Mouse (Mus musculus) embryo, embryonic 10 days (tissue): ENCODE measurements around the gene Eid2b.
A peak's percentile ranks its signal among the peaks of the same experiment; 100 is the strongest.
"Not testable (repeated sequence)": the region's sequence is repeated elsewhere in the genome, so short reads cannot be mapped to it uniquely, and the experiment has no call there.

Source experiments
- DNase-seq: peaks from one replicate; pipeline ENCODE4 v3.0.0-alpha.2; 2015; ENCODE audit warnings: low spot score

The Eid2b gene

DNA sequence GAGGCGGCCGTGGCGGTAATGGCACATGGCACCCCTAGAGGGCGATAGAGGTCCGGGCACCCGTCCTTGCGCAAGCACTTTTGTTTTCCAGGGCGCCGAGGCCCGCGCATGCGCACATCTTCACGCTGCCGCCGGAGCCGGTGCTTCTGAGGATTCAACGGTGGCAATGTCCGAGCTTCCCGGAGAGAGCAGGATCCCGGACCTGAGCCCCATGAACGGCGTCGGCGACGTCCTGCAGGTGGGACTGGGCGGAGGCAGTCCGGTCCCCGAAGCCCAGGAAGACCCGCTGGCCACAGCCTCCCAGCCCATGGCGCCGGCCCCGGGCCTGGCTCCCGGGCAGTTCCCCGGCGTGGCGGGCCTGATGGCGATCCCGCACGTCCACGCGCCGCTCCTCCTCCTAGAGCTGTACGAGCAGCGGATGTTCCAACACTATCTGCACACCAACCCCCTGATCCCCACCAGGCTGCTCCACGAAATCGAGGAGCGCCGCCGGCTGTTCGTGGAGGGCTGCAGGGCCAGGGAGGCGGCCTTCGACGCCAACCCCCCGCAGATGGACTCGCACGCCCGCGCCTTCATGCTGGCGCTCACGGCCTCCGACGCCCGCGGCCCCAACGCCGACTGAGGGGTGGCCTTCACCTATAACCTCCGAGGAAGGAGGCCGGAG, at the start of gene Eid2b:
Eid2b (plus strand) TSS at position 125 of the 664 bp plus-strand sequence.
- peak; percentile 96 for DNase-seq

DNA sequence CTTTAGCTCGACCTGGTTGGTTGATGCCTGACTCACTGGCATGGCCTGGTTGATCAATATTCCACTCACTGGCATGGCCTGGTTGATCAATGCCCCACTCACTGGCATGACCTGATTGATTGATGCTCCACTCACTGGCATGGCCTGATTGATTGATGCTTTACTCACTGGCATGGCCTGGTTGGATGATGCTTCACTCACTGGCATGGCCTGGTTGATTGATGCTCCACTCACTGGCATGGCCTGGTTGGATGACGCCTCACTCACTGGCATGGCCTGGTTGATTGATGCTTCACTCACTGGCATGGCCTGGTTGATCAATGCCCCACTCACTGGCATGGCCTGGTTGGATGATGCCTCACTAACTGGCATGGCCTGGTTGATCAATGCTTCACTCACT, 33.6 kb upstream of the Eid2b start:
- DNase-seq, result not testable (repeated sequence)

DNA sequence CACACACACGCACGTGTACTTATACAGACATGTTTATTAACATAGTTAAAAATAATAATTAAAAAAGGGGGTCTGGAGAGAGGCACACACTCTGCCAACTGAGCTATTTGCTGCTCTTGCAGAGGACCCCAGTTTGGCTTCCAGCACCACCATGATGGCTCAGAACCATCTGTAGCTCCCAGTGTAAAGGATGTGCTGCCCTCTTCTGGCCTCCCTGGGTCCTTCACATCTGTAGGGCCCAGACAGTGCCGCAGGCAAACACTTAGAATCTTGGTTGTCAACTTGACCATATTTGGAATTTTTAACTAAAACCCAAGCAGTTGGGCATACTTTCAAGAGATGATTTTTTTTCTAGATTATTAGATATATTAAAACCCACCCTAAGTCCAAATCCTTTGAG, 28.6 kb upstream of the Eid2b start:
- DNase-seq, result no peak

DNA sequence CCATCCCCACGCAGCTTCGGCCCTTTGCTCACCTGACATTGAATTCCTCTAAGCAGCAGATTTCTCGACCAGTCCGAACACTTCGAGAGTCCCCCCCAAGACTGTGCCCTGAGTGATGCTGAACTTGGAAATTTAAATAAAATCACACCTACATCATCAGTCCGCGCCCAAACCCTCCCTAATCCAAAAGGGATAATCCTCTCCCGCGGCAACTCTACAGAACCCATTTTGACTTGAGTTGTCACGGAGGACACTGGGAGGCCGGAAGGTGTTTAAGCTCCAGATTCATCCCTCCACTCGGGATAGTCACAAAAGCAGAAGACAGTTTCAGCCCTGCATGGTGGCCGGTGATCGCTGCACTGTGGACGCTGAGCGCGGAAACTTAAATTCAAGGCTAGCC, 25.6 kb upstream of the Eid2b start:
- DNase-seq, result no peak

DNA sequence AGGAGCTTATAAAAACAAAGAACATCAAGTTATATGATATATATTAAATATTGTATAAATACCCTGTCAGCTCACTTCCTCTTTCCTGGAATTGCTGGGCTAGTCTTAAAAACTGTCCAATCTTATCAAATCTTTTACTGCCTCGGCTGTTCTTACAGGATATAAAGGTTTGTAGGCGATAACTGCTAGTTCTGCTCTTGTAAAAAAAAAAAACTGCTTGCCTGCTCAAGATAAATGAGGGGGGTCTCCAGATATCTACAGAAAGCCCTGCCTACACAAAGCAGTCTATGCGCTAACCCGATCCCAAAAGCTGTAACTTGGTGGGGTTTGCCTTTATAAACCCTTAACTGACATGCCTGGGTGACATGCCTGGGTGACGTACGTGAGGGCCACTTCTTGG, 22.9 kb upstream of the Eid2b start:
- DNase-seq, result no peak

DNA sequence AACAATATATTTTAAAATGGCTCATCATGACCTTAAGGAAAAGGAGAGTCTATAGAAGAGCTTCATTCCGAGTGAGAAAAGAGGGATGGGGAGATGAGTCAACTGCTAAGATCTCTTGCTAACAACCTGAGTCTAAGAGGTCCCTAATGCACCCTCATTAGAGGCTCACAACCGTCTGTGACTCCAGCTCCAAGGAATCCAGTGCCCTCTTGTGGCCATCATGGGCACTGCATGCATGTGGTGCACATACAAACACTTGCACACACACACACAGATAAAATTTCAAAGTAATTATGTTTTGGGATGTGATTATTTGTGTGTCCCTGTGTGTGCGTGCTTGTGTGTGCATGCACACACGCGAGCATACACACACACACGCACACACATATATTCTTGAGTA, 22.1 kb upstream of the Eid2b start:
- DNase-seq, result peak; percentile 15

DNA sequence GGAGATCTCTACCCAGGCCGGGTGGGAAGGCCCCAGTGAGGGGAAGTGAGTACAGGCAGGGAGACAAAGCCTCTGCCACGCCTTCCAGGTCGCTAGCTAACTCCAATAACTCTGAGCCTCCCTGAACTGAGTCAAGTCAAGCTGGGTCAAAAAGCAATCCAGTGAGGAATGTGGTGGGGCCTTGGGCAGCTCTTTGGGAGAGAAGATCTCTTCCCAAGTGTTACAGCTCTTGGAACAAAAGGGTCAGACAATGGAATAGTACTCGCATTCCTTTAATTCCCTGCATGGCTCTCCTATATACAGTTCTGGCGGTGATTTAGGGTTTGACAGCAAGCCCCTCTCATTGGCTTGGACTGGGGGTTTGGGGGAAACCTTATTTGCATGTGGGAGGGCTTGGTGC, 14.7 kb upstream of the Eid2b start:
- no peak for DNase-seq

DNA sequence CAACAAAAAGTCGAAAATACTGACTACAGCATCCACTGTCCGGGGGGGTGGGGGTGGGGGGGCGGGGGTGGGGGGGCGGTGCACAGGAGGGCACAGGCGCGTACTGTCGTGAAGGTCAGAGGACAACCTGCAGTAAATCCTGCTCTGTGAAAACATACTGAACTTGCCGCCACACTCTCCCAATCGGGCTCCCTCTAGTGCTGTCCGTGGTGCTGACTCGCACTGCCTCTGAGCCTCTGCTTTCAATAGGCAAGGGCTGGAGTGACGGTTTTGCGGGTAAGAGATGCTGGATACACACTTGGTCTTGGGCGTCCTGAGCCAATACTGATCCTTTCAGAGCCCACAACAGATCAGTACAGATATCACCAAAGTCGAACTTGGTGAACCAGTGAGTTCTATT, 13.8 kb upstream of the Eid2b start:
- peak; percentile 92 for DNase-seq

DNA sequence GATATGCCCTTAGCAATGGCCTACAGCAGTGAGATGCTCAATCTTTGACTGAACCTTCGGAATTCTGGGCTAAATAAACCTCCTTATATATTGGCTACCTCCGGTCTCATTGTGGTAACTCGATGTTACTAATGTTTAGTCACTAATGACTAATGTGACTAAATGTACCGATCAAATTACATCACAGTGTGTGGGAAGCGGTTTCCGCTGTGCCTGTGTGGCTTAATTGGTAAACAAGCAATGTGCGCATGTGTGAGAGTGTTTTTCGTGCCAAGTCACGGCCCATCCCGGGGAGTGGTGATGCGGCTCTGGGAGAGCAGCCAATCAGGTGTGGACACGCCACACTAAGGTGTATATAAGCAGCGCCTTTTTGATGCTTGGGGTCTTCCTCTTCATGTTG, 12.1 kb upstream of the Eid2b start:
- no peak for DNase-seq

DNA sequence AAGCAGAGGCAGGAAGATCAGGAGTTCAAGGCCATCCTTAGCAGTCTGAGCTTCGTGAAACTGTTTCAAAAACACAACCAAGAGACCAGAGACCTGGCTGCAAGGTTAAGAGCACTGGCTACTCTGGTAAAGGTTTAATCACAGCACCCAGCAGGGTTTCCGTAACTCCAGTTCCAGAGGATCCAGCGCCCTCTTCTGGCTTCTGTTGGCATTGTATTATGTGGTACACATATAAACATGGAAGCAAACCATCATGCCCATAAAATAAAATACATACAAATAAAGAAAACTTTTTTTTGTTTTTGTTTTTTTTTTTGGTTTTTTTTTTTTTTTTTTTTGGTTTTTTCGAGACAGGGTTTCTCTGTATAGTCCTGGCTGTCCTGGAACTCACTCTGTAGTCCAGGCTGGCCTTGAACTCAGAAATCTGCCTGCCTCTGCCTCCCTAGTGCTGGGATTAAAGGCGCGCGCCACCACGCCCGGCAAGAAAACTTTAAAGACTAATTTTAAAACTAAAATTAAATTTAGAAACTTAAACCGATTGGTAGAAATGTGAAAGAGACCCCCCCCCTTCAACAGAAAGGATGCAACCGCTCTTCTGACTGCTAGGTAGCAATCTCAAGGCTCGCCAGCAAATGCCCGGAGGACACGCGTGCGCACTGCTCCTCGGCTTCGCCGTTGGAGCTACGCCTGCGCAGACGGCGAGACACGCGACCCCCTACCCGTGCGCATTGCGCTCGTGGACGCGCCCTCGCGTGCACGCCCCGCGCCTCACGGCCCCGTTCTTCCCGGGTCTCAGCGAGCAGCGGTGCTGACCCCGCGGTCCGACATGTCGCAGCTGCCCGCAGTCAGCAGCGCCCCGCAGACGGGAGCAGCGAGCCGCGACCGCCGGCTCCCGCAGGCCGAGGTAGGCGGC, 10.2 kb upstream of the Eid2b start, which contains the start of gene Eid2:
Eid2 (plus strand) TSS at position 753 of the 913 bp plus-strand sequence.
- peak; percentile 96 for DNase-seq

DNA sequence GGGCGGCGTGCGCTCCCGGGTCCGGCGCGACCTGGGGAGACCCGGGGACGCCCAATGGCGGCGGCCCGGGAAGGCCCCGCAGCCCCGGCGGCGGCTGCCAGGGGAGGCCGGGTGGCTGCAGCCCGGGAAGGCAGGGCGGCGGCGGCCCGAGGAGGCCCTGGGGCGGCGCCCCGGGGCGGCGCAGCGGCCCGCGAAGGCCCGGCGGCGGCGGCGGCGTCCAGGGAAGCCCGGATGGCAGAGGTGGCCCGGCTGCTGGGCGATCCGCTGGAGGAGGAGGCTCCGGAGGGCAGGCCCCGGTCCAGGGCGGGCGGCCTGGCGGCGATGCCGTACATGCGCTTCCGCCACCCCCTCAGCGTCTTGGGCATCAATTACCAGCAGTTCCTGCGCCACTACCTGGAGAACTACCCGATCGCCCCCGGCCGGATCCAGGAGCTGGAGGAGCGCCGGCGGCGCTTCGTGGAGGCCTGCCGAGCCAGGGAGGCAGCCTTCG, 9.5 kb upstream of the Eid2b start:
- peak; percentile 64 for DNase-seq

DNA sequence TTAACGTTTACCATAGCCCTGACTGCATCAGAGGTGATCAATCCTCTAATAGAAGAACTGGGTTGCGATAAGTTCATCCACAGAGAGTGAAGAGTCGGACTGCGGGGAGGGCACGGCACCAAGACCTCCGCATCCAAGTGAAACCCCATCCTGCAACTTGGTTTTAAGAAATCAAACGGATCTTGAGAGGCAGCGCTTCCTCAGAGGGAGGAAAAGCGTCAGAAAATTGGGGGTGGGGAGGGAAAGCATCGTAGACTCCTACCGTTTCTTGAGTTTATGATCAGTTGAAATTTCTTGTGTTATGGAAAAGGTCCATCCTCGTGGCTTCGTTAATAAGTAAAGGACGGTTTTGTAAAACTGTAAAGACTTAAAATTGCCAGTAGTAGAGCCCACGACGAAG, 9.0 kb upstream of the Eid2b start:
- DNase-seq, result no peak

DNA sequence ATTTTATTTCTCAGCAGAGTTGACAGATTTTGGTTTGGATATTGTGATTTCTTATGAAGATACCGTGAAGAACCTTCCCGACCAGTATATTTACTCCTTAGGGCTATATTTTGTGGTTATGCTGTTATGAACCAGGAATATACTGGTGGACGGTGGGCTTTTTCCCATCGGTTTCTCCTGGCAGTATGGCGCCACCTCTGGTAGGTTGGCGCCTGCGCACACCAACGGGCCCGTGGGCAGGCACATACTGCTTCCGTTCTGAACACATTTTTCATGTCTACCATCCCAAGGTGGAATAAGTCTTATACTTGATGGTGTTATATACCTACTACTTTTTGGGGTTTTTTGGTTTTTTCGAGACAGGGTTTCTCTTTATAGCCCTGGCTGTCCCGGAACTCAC, 8.2 kb upstream of the Eid2b start:
- no peak for DNase-seq

DNA sequence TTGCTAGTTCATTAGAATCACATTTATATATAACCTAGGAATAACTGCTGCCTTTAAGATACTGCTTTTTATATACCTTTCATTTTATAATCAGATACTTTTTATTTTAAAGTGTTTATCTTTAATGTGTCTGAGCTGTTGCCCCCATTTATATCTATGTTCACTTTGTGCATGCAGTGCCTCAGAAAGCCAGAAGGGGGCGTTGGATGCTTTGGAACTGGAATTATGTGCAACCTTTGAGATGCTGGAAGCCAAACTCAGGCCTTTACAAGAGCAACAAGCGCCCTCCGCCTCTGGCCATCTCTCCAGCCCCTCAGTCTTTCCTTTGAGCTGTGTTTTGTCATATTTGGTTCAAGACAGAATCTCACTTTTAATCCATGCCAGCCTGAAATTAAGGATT, 5.8 kb upstream of the Eid2b start:
- no peak for DNase-seq

DNA sequence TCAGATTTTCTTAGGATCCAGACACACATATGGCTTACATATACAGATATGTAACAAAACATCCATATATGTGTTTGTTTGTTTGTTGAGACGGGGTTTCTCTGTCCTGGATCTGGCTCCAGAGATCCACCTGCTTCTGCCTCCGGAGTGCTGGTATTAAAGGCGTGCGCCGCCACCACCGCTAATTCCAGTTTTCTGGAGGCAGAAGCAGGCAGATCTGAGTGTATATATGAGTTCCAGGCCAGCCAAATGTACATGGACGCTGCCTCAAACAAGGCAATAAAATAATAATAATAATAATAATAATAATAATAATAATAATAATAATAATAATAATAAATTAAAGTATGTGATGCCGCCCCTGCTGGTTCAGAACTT, 313 bp upstream of the Eid2b start:
- no peak for DNase-seq

DNA sequence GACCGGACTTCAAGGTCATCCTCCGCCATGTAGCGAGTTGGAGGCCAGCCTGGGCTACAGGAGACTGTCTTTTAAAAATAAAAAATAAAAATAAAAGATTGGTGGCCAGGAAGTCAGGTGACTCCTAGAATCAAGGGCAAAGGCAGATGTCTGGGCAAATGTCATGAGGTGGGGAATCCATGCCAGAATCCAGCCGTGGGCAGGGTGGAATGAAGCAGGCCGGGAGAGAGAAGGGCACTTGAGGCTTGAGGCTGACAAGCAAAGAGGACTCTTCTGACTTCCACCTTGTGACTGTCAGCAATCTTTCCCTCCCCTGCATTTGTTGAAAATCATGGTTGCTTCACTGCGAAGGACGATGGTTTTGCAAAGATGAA, 727 bp downstream of the Eid2b start:
- no peak for DNase-seq

DNA sequence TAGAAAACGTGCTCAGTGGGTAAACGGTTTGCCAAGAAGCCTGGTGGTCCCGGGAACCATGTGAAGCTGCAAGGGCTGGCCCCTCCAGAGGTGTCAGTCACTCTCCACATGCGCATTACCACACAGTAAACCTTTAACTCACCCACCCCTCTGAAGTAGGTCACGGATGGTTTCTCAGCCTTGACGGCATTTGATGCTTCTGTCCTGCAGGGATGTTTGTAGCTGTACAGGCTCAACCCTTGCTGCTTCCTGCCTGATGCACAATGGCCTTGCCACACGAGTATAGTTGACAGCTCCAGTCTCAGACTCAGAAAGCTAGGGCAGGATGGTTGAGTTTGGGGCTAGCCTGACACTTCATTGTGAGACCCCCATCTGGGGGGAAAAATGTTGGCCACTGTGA, 3.1 kb downstream of the Eid2b start:
- DNase-seq, result no peak

DNA sequence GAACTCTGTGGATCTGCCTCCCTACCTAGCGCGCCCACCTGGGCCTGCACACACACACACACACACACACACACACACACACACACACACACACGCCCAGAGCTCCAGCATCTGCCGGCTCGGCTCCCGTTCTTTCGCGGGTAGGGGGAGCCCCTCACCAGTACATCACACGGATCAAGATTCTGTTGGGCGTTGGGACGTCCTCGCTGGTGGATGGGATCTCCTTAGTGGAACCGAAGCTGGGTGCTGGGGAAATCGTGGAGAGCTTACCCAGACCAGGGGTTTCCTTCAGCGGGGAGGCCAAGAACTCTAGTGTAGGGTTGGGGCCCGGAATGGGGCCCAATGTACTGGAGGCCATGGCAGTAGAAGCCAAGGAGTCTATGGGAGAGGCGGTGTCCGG, 12.6 kb downstream of the Eid2b start:
- DNase-seq, result peak; percentile 61

DNA sequence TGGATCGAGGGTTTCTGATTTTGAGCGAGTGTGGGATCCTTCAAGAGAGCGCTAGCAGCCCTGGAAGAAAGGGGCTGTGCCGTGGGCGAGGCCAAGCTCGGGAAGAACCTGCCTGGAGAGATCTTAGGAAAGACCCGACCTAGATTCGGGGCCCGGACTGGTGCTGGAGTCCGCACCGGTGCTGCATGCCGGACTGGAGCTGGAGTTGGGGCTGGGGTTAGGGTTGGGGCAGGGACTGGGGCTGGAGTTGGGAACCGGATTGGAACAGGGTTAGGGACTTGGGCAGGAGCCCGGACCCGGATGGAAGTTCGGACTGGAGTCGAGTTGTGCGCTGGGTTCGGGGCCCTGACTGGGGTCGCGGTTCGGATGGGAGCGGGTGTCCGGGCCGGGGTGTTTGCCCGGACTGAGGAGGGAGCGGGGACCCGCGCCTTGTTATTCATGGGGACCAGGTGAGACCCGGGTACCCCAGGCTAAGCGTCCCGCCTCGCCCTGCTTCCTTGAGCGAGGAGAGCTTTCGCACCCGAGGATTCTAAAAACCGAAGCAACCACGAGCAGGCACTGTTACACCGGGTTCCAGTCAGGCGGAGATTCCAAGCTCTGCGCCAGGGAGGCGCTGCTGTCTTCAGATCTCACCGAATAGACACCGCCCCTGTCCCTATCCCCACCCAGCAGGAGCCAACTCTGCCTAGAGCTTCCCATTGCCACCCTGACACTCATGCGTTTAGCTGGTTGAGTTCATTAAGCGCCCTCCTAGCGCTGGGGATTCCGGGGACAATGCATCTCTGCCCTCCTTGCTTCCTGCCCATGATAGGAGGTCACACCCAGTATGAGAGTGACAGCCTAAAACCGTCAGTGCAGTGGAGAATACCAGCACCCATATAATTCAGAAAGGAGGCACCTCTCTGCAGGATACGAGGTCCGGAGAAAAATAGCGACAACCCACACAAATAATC, 13.4 kb downstream of the Eid2b start, which contains the start of gene Selenov:
Selenov (minus strand) TSS at position 549 of the 953 bp plus-strand sequence.
- peak; percentile 78 for DNase-seq

DNA sequence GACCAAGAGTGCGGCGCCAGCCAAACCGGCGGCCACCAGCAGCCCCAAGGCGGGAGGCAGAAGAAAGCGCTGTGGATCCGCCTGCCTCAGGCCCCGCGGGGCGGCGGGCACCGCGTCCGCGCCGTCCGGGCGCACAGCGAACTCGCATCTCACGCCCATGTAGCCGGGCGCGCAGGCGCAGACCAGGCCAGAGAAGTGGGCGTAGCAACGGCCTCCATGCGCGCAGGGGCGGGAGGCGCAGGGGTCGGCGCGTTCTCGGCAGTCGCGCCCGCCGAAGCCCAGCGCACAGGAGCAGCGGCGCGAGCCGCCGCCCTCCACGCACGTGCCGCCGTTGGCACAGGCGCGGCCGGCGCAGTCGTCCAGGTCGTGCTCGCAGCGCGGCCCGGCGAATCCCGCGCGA, 16.9 kb downstream of the Eid2b start:
- DNase-seq, result peak; percentile 92

DNA sequence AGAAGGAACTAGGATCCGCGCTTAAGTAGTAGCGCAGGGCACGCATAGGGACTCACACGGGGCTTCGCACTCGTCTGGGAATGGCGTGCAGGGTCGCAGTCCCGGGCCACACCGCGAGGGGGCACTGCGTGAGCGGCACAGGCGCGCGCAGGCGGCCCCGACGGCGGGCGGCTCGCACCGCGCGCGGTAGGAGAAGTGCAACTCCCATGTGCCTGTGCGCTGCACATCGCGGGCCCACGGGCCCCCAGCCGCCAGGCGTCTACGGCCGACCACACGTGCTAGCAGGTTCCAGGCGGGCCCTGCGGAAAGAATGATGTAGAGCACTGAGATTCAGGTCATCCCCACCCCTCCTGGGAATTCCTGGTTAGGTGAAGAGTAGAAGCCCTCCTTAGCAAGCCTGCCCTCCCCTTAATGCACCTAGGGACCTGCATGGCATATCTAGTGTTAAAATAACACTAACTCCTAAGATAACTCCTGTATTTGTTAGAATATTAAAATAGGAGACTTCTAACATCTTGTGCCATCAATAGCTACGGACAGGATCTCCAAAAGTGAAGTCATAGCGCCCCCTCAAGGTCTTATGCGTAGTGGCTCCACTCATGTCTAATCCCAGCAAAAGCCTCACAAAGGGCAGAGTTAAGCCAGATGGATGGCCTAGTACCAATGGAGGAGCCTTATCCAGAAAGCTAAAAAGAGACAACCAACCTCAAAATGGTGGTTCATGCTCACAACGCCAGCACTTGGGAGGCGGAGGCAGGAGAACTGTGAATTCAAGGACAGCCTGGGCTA, 21.5 kb downstream of the Eid2b start:
- peak; percentile 89 for DNase-seq
